Mouse (Mus musculus) heart, embryonic 16.5 days (tissue): ENCODE results near the gene 4930432M17Rik. TPM values are rescaled to one million over a fixed set of nuclear protein-coding genes. Genes with fewer than 3 reads are reported as not detected.

ENCODE experiments used
- ATAC-seq: fragments of 200-750 bp; cut with Nextera tagmentation; replicated peaks from 2 replicates; pipeline ENCODE4 v1.8.0; 2017; ENCODE audit warnings: moderate number of reproducible peaks; ENCODE audit not compliant: insufficient read depth, low FRiP score; ENCODE audit errors: extremely low read depth
- H3K27ac ChIP-seq: fragments of 300-500 bp; sonication (generic); 2 replicates; pipeline ENCODE4 v1.5.1; 2014; ENCODE audit warnings: mild to moderate bottlenecking, low read length, control low read depth, moderate library complexity
- H3K27me3 ChIP-seq: fragments of 300-500 bp; sonication (generic); 2 replicates; pipeline ENCODE4 v1.6.1; 2014; ENCODE audit warnings: low read length, mixed read lengths; ENCODE audit not compliant: control insufficient read depth, insufficient read depth
- H3K36me3 ChIP-seq: fragments of 300-500 bp; sonication (generic); 2 replicates; pipeline ENCODE4 v1.6.1; 2014; ENCODE audit not compliant: control insufficient read depth, insufficient read depth
- H3K4me1 ChIP-seq: fragments of 300-500 bp; sonication (generic); 2 replicates; pipeline ENCODE4 v1.6.1; 2014; ENCODE audit warnings: low read length, mixed read lengths; ENCODE audit not compliant: control insufficient read depth, insufficient read depth
- H3K4me2 ChIP-seq: fragments of 300-500 bp; sonication (generic); 2 replicates; pipeline ENCODE4 v1.6.1; 2014; ENCODE audit warnings: low read depth, mild to moderate bottlenecking, control low read depth, low read length
- H3K4me3 ChIP-seq: fragments of 300-500 bp; sonication (generic); 2 replicates; pipeline ENCODE4 v1.5.1; 2014; ENCODE audit warnings: mild to moderate bottlenecking, control low read depth, low read length
- H3K9ac ChIP-seq: fragments of 300-500 bp; sonication (generic); 2 replicates; pipeline ENCODE4 v1.6.1; 2014; ENCODE audit warnings: low read length, control low read depth
- H3K9me3 ChIP-seq: fragments of 300-500 bp; sonication (generic); replicated peaks from 2 replicates; pipeline ENCODE4 v1.6.1; 2016; ENCODE audit warnings: low read length; ENCODE audit not compliant: control insufficient read depth
- WGBS: fragments of 180-500 bp; shearing (Covaris S2); extraction: QIAGEN DNeasy Blood & Tissue Kit; methylation state at CpG from one replicate; pipeline ENCODE4 v1.1.7; 2014; 5-methylcytosine and 5-hydroxymethylcytosine counted together
- polyA plus RNA-seq: library from polyadenylated mRNA; unstranded; fragments of >200 nt; fragmentation: Nextera tagmentation; extraction: Ambion mirVana; gene quantifications from 2 replicates; pipeline ENCODE4 v1.2.1, GENCODE M21; 2015

Gene 4930432M17Rik
- polyA plus RNA-seq, 1 experiment from 2014 or later: not detected

DNA sequence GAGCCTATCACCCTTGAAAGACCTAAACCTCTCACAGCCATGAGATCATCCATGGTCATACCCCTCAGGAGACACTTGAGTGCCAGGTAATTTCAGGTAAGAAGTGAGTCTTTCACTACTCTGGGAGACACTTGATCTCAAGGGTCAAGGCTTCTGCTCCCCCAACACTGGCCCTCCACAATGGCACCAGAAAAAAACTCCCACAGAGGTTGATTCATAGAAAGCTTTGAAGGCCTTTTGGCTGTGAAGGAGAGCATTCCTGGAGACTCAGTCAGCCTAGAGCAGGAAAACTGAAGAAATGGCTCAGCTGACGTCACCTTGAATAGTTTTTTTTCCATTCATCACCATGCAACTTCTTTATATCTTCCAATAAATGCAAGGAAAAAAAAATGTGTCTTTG, 18.4 kb upstream of the 4930432M17Rik start:
- Histone ChIP-seq H3K36me3 (no peaks in the 10 kb centered on the region), H3K4me2 (no peak overlapping the region), H3K4me3 (no peak overlapping the region), H3K27ac (no peak overlapping the region), H3K9ac (no peak overlapping the region), H3K4me1 (0 out of 2 replicates have a peak, but pooled peaks cover 2% of the 10 kb centered on the region), H3K9me3 (no peaks in the 10 kb centered on the region), H3K27me3 (no peaks in the 10 kb centered on the region)
- WGBS: 74% methylated on average over 1 of the region's 1 CpGs
- ATAC-seq: no peak

GRCm38 (mm10) chr3:121656922-121657321, 13.6 kb upstream of the 4930432M17Rik start:
- Histone ChIP-seq H3K36me3 (no peaks in the 10 kb centered on the region), H3K4me3 (no peak overlapping the region), H3K9me3 (no peaks in the 10 kb centered on the region), H3K9ac (no peak overlapping the region), H3K27ac (no peak overlapping the region), H3K4me2 (no peak overlapping the region), H3K4me1 (0 out of 2 replicates have a peak, but pooled peaks cover 2% of the 10 kb centered on the region), H3K27me3 (no peaks in the 10 kb centered on the region)
- 93% methylated on average over 4 of the region's 4 CpGs for WGBS
- ATAC-seq: no peak

DNA sequence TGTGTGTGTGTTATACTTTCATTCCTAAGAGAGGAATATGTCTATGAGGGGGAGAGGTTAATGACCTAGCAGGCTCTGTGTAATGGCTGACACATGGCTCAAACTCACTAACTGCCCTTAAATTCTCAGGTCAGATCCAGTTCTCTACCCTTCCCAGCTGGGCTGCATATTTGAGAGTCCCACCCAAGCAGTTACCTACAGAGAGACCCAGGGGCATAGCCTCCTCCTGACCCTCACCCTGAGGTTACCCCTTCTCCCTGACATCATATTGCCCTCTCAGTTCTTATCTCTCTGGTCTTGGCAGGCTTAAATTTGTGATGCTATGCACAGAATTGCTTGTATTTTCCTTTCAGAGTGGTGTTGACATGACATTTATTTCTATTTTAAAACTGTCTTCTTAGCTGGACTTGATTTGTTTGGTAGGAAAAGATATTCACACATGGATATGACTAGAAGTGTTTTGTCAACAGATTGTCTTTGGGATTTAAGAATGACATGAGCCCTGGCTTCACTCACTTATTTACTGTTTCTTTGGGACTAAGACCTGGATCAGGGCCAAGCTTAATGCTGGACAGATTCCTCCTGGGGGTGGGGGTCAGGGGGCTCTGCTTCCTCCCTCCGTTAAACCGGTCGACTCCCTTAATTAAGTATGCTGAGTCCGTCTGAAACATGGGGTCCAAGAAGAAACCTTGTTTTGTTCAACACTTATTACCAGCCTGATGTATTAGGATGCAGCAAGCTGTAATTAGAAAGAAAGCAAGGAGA, 7.7 kb upstream of the 4930432M17Rik start:
- H3K27ac ChIP-seq: peak overlapping the region; percentile 33; the same call in 1 of the 2 replicates
- WGBS: 14% methylated on average over 4 of the region's 4 CpGs
- no peak overlapping the region; the same call in 1 of the 2 replicates for H3K4me2 ChIP-seq
- no peaks in the 10 kb centered on the region for H3K9me3 ChIP-seq
- H3K27me3 ChIP-seq: no peaks in the 10 kb centered on the region
- no peaks in the 10 kb centered on the region for H3K36me3 ChIP-seq
- peaks cover 11% of the 10 kb centered on the region for H3K4me1 ChIP-seq
- no peak overlapping the region for H3K4me3 ChIP-seq
- peak; percentile 49; the same call in 1 of the 2 replicates for ATAC-seq
- H3K9ac ChIP-seq: no peak overlapping the region

GRCm38 (mm10) chr3:121663470-121663847, 7.1 kb upstream of the 4930432M17Rik start:
- no peak overlapping the region for H3K4me3 ChIP-seq
- H3K4me1 ChIP-seq: peaks cover 11% of the 10 kb centered on the region
- no peak overlapping the region for H3K9ac ChIP-seq
- 0 out of 2 replicates have a peak overlapping the region, but pooled peaks have one; percentile 0 for H3K27ac ChIP-seq
- no peak for ATAC-seq
- no peaks in the 10 kb centered on the region for H3K9me3 ChIP-seq
- H3K36me3 ChIP-seq: no peaks in the 10 kb centered on the region
- H3K4me2 ChIP-seq: no peak overlapping the region; the same call in 1 of the 2 replicates
- WGBS: 78% methylated on average over 9 of the region's 9 CpGs
- H3K27me3 ChIP-seq: no peaks in the 10 kb centered on the region

DNA sequence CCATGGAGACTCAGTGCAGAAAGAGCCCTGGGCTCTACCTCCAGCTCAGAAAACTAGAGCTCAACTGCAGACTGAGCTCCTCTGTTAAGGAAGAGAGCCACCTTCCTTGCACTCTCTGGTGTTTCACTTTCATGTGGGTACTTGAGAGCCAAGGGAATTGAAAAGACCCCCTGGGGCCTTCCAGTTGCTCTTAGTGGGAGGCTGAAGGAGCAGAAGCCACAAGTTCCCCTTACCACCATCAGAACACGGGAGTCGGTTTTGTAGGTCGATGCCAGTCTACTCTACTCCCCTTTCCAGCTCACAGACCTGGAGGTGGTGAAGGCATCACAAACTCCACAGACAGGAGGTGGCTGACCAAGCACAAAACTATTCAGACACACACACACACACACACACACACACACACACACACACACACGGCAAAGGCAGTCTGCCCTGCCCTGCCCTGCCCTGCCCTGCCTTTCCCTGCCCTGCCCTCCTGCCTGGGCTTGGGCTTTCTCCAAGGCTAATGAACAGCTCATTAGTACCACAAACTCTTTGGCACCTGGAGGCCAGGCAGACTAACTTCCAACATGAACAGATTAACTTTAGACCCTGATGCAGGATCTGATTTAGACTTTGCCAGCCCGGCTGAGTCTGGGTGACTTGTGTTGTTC, 1.7 kb downstream of the 4930432M17Rik start:
- no peak overlapping the region for H3K4me2 ChIP-seq
- no peaks in the 10 kb centered on the region for H3K36me3 ChIP-seq
- 65% methylated on average over 5 of the region's 5 CpGs for WGBS
- H3K9ac ChIP-seq: no peak overlapping the region
- no peaks in the 10 kb centered on the region for H3K4me1 ChIP-seq
- no peak overlapping the region for H3K4me3 ChIP-seq
- no peak for ATAC-seq
- H3K9me3 ChIP-seq: no peaks in the 10 kb centered on the region
- H3K27me3 ChIP-seq: no peaks in the 10 kb centered on the region
- H3K27ac ChIP-seq: no peak overlapping the region

DNA sequence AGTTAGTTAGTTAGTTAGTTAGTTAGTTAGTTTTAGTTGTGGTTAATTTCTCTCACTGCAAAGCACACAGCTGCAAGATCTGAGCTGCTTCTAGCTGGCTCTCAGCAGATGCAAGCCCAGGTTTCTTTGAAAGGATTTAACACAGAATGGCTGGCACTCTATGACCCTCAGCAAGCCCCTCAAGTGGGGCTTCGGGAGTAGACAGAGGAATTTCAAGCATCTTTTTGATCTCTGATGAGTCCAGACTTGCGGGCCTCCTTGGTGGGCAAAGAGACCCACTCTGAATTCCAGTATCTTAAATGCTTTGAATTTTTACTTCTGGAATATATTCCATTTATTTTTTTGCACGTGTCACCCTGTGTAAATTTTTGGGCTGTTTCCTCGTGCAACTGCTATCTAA, 8.4 kb downstream of the 4930432M17Rik start:
- Histone ChIP-seq H3K27ac (no peak overlapping the region), H3K4me3 (no peak overlapping the region), H3K4me2 (no peak overlapping the region), H3K9ac (no peak overlapping the region), H3K4me1 (no peaks in the 10 kb centered on the region), H3K27me3 (no peaks in the 10 kb centered on the region), H3K9me3 (no peaks in the 10 kb centered on the region), H3K36me3 (no peaks in the 10 kb centered on the region)
- 27% methylated on average over 4 of the region's 4 CpGs for WGBS
- ATAC-seq: no peak

- no peaks in the 10 kb centered on the region for H3K36me3 ChIP-seq
- no peaks in the 10 kb centered on the region for H3K9me3 ChIP-seq
- H3K4me1 ChIP-seq: no peaks in the 10 kb centered on the region
- H3K9ac ChIP-seq: no peak overlapping the region
- H3K4me3 ChIP-seq: no peak overlapping the region
- ATAC-seq: no peak
- H3K27ac ChIP-seq: no peak overlapping the region
- no peak overlapping the region for H3K4me2 ChIP-seq
- 47% methylated on average over 3 of the region's 3 CpGs for WGBS
- no peaks in the 10 kb centered on the region for H3K27me3 ChIP-seq
These were observed 8.9 kb downstream of the 4930432M17Rik start for GRCm38 (mm10) chr3:121679443-121679842.

DNA sequence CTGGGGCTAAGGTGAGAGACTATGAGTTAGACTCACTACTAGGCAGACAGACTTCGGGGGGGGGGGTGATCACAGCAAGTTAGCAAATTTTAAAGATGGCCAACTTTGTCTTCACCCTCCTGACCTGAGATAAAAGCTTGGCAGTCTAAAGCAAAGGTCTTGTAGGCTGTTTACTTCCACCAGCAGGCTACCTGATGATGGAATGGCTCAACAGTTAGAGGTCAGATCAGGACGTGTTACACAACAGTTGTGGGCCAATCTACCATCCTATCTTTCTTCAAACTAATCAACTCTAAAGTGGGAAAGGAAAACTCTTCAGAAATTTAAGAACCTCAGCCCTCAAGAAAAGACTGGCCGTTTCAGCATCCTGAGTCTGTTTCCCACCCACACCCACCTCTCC, 9.6 kb downstream of the 4930432M17Rik start:
- no peak overlapping the region for H3K4me2 ChIP-seq
- ATAC-seq: no peak
- H3K27ac ChIP-seq: no peak overlapping the region
- 61% methylated on average over 3 of the region's 3 CpGs for WGBS
- no peak overlapping the region for H3K4me3 ChIP-seq
- no peaks in the 10 kb centered on the region for H3K9me3 ChIP-seq
- no peak overlapping the region for H3K9ac ChIP-seq
- no peaks in the 10 kb centered on the region for H3K4me1 ChIP-seq
- H3K27me3 ChIP-seq: no peaks in the 10 kb centered on the region
- H3K36me3 ChIP-seq: no peaks in the 10 kb centered on the region
